Mouse (Mus musculus): ENCODE measurements at regions not wholly inside any gene's neighbourhood (a gene's known extent, or its start where the extent isn't known, plus 50 kb on each side); places are given as distances from the start of the nearest gene placed in this dataset.

DNA sequence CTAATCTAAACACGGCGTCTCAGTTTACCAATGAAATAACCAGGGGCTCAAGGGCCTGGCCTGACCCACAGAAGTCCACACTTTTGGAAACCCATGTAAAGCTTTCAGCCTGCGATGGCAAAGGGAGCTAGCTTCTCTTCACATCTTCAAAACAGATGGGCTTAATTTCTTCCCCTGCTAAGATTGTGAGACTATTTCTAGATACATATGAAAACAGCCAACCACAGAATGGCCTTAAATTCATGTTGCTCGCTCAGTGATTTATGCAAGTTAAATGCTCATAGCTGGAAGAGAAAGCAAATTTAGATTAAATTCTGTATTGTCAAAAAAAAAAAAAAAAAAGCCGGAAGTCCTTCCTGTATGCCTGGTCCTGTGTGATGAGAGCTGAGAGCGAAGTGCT is 53.2 kb upstream of the Epha4 start:
- no peak for DNase-seq (ENCODE audit: low read depth, low spot score)

DNA sequence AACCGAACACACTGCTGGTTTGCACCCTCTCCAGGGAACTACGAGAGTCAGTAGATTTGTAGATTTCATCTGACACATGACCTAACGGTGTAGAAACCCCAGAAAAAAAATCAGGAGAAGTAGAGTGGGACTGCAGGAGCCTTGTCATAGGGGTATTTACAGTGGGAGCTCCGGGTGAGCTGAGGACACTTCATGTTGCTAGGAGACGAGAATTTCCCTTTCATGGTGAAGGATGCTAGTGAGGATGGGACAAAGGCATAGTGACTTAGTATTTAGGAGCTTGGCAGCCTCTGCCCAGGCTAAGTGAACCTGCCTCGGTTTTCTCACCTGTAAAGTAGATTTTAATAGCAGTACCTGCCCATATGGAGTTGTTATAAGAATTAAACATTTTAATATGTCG is 52.8 kb upstream of the Epha4 start:
- no peak for DNase-seq (ENCODE audit: low read depth, low spot score)
